Mouse (Mus musculus): Measurements from ENCODE around the gene Egr2. TPM values are rescaled to one million over a fixed set of nuclear protein-coding genes. Genes with fewer than 3 reads are reported as not detected.

Gene Egr2
- 1.1 and 1.2 TPM in 2 replicates for polyA plus RNA-seq (2012; rRNA removed)

GRCm38 (mm10) chr10:67535256-67535655 lies at the start of gene Egr2:
Gene Egr2 (plus strand): TSS chr10:67535475.
- no peak for DNase-seq (ENCODE audit: low spot score)

GRCm38 (mm10) chr10:67487496-67487895 lies 47.8 kb upstream of the Egr2 start:
- no peak for DNase-seq (ENCODE audit: low spot score)

GRCm38 (mm10) chr10:67489836-67490235 lies 45.4 kb upstream of the Egr2 start:
- no peak for DNase-seq (ENCODE audit: low spot score)

- no peak for DNase-seq (ENCODE audit: low spot score)
These were observed 44.6 kb upstream of the Egr2 start for GRCm38 (mm10) chr10:67490632-67491031.

- no peak for DNase-seq (ENCODE audit: low spot score)
These were observed 43.1 kb upstream of the Egr2 start for GRCm38 (mm10) chr10:67492161-67492571.

- no peak for DNase-seq (ENCODE audit: low spot score)
These were observed 41.7 kb upstream of the Egr2 start for GRCm38 (mm10) chr10:67493556-67493955.

- no peak for DNase-seq (ENCODE audit: low spot score)
These were observed 38.0 kb upstream of the Egr2 start for GRCm38 (mm10) chr10:67497144-67497892.

GRCm38 (mm10) chr10:67497951-67498350 lies 37.3 kb upstream of the Egr2 start:
- no peak for DNase-seq (ENCODE audit: low spot score)

- DNase-seq (ENCODE audit: low spot score) = no peak
These were observed 31.8 kb upstream of the Egr2 start for GRCm38 (mm10) chr10:67503320-67503995.

GRCm38 (mm10) chr10:67504046-67504445 lies 31.2 kb upstream of the Egr2 start:
- no peak for DNase-seq (ENCODE audit: low spot score)

- DNase-seq (ENCODE audit: low spot score) = no peak
These were observed 30.0 kb upstream of the Egr2 start for GRCm38 (mm10) chr10:67505248-67505647.

- no peak for DNase-seq (ENCODE audit: low spot score)
These were observed 23.1 kb upstream of the Egr2 start for GRCm38 (mm10) chr10:67512211-67512610.

- no peak for DNase-seq (ENCODE audit: low spot score)
These were observed 22.4 kb upstream of the Egr2 start for GRCm38 (mm10) chr10:67512871-67513270.

- no peak for DNase-seq (ENCODE audit: low spot score)
These were observed 16.5 kb upstream of the Egr2 start for GRCm38 (mm10) chr10:67518733-67519132.

- DNase-seq (ENCODE audit: low spot score) = no peak
These were observed 11.1 kb upstream of the Egr2 start for GRCm38 (mm10) chr10:67524130-67524529.

GRCm38 (mm10) chr10:67524694-67525093 lies 10.6 kb upstream of the Egr2 start:
- DNase-seq (ENCODE audit: low spot score) = no peak

GRCm38 (mm10) chr10:67526435-67526834 lies 8.8 kb upstream of the Egr2 start:
- no peak for DNase-seq (ENCODE audit: low spot score)

GRCm38 (mm10) chr10:67529769-67530168 lies 5.5 kb upstream of the Egr2 start:
- DNase-seq (ENCODE audit: low spot score) = no peak

- DNase-seq (ENCODE audit: low spot score) = peak; percentile 63
These were observed 697 bp downstream of the Egr2 start for GRCm38 (mm10) chr10:67535972-67536371.

- DNase-seq (ENCODE audit: low spot score) = no peak
These were observed 1.4 kb downstream of the Egr2 start for GRCm38 (mm10) chr10:67536621-67537141.

GRCm38 (mm10) chr10:67537151-67537994 lies 2.1 kb downstream of the Egr2 start:
- peak; percentile 76 for DNase-seq (ENCODE audit: low spot score)

- DNase-seq (ENCODE audit: low spot score) = no peak
These were observed 2.8 kb downstream of the Egr2 start for GRCm38 (mm10) chr10:67538106-67538505.
